8 mouse cellular contexts compared by ENCODE assay signal in genomic region chr4:82509771-82510170, GRCm38 (mm10).
DNase-seq lines count a peak whose midpoint lies in the region; ATAC-seq and TF ChIP-seq lines count a peak whose summit lies in the region.
"Had no signal": no experiment of that assay in that cellular context is flagged by ENCODE, and none has a peak within 500 bp of the region (broad histone marks: within the 10 kb centered on the region; RNA-seq: fewer than 3 reads in every experiment).

No protein-coding gene starts in this region.

- H3K27ac ChIP-seq in lung, postnatal 0 days (ENCODE audit: low read length): peak overlapping the region; percentile 75
- peak overlapping the region; percentile 79 to 100 for H3K27ac ChIP-seq in heart, embryonic 14.5 days (replicated peaks in 1 of 2; ENCODE audit: control insufficient read depth in 1 of 2, insufficient read depth in 1 of 2, low read depth in 2 of 2, low read length in 2 of 2)
- peak overlapping the region; percentile 45 for H3K27ac ChIP-seq in liver, embryonic 11.5 days (ENCODE audit: low read depth, low read length)
- H3K27ac ChIP-seq in stomach, postnatal 0 days (replicated peaks): peak overlapping the region; percentile 53

- DNase-seq in lung, postnatal 0 days (ENCODE audit: low spot score): no peak
- no peak for DNase-seq in lung, adult 2 months
- no peak for DNase-seq in liver, embryonic 11.5 days (ENCODE audit: low spot score)
- DNase-seq in stomach, postnatal 0 days (ENCODE audit: low spot score): no peak
- DNase-seq in cerebellum, postnatal 10 days: no peak
- no peak for DNase-seq in layer of hippocampus, adult 9-11 months

- TF ChIP-seq EP300 in lung, postnatal 0 days (IDR thresholded peaks at IDR 0.05): no peak
- TF ChIP-seq EP300 in stomach, postnatal 0 days (optimal IDR thresholded peaks at IDR 0.05): no peak

- H3K27me3 ChIP-seq in lung, postnatal 0 days (replicated peaks; ENCODE audit: insufficient read depth, low read length): no peaks in the 10 kb centered on the region
- H3K27me3 ChIP-seq in heart, embryonic 14.5 days (ENCODE audit: control insufficient read depth, insufficient read depth, low read length): no peaks in the 10 kb centered on the region
- peaks cover 47% of the 10 kb centered on the region for H3K27me3 ChIP-seq in liver, embryonic 11.5 days (replicated peaks; ENCODE audit: control insufficient read depth, insufficient read depth, low read length)
- H3K27me3 ChIP-seq in stomach, postnatal 0 days (ENCODE audit: control insufficient read depth, insufficient read depth, low read length): no peaks in the 10 kb centered on the region

- H3K4me1 ChIP-seq in lung, postnatal 0 days (ENCODE audit: insufficient read depth, low read depth, low read length): peaks cover 14% of the 10 kb centered on the region; the same call in 1 of the 2 replicates
- H3K4me1 ChIP-seq in lung, adult 2 months (ENCODE audit: control insufficient read depth, insufficient read depth, low read length): peaks cover 10% of the 10 kb centered on the region; the same call in 1 of the 2 replicates
- peaks cover 0 to 30% of the 10 kb centered on the region in 2 experiments for H3K4me1 ChIP-seq in heart, embryonic 14.5 days (ENCODE audit: control insufficient read depth in 2 of 2, insufficient read depth in 2 of 2, low read length in 2 of 2)
- H3K4me1 ChIP-seq in liver, embryonic 11.5 days (replicated peaks; ENCODE audit: control insufficient read depth, insufficient read depth, low read length): 0 out of 2 replicates have a peak, but pooled peaks cover 2% of the 10 kb centered on the region
- 0 out of 2 replicates have a peak, but pooled peaks cover 2% of the 10 kb centered on the region for H3K4me1 ChIP-seq in stomach, postnatal 0 days (replicated peaks; ENCODE audit: control insufficient read depth, insufficient read depth)

- no peaks in the 10 kb centered on the region for H3K36me3 ChIP-seq in lung, postnatal 0 days (ENCODE audit: insufficient read depth, low read length)
- no peaks in the 10 kb centered on the region for H3K36me3 ChIP-seq in heart, embryonic 14.5 days (ENCODE audit: control insufficient read depth, insufficient read depth, low read length)
- H3K36me3 ChIP-seq in liver, embryonic 11.5 days (ENCODE audit: control insufficient read depth, insufficient read depth, low read length): no peaks in the 10 kb centered on the region
- no peaks in the 10 kb centered on the region for H3K36me3 ChIP-seq in stomach, postnatal 0 days (ENCODE audit: control insufficient read depth, insufficient read depth, low read length)

- peak overlapping the region; percentile 89 for H3K4me2 ChIP-seq in lung, postnatal 0 days (replicated peaks; ENCODE audit: low read depth, low read length)
- peak overlapping the region; percentile 97 for H3K4me2 ChIP-seq in heart, embryonic 14.5 days (ENCODE audit: low read length)
- peak overlapping the region; percentile 70 for H3K4me2 ChIP-seq in liver, embryonic 11.5 days
- H3K4me2 ChIP-seq in stomach, postnatal 0 days (replicated peaks; ENCODE audit: low read depth): peak overlapping the region; percentile 30

- no peaks in the 10 kb centered on the region for H3K9me3 ChIP-seq in lung, postnatal 0 days (ENCODE audit: low read length)
- H3K9me3 ChIP-seq in heart, embryonic 14.5 days (ENCODE audit: control insufficient read depth, low read length): no peaks in the 10 kb centered on the region
- H3K9me3 ChIP-seq in liver, embryonic 11.5 days (ENCODE audit: control insufficient read depth, low read length): no peaks in the 10 kb centered on the region
- no peaks in the 10 kb centered on the region for H3K9me3 ChIP-seq in stomach, postnatal 0 days (ENCODE audit: control insufficient read depth, low read length)

- no peak for TF ChIP-seq POLR2A in lung, adult 2 months (IDR thresholded peaks at IDR 0.05; ENCODE audit: borderline replicate concordance, extremely low read depth, low read depth, low read length)

- H3K9ac ChIP-seq in lung, postnatal 0 days (replicated peaks; ENCODE audit: low read depth): 0 out of 2 replicates have a peak overlapping the region, but pooled peaks have one; percentile 16
- H3K9ac ChIP-seq in heart, embryonic 14.5 days (ENCODE audit: low read length): peak overlapping the region; percentile 100
- H3K9ac ChIP-seq in liver, embryonic 11.5 days (ENCODE audit: low read depth, low read length): no peak overlapping the region
- no peak overlapping the region for H3K9ac ChIP-seq in stomach, postnatal 0 days (ENCODE audit: low read length)

- no peak for TF ChIP-seq CTCF in lung, postnatal 0 days (IDR thresholded peaks at IDR 0.05)
- no peak for TF ChIP-seq CTCF in lung, adult 2 months (IDR thresholded peaks at IDR 0.05; ENCODE audit: insufficient read depth, low read length)
- TF ChIP-seq CTCF in stomach, postnatal 0 days (IDR thresholded peaks at IDR 0.05; ENCODE audit: low read depth): no peak

- WGBS in lung, postnatal 0 days: 13% methylated on average over 4 of the region's 4 CpGs
- WGBS in lung, adult 2 months: 32% methylated on average over 4 of the region's 4 CpGs
- WGBS in heart, embryonic 14.5 days: 35% methylated on average over 4 of the region's 4 CpGs
- 41% methylated on average over 4 of the region's 4 CpGs for WGBS in liver, embryonic 11.5 days
- WGBS in stomach, postnatal 0 days: 32% methylated on average over 4 of the region's 4 CpGs

- 0 out of 2 replicates have a peak overlapping the region, but pooled peaks have one; percentile 1 for H3K4me3 ChIP-seq in lung, postnatal 0 days (ENCODE audit: low read depth, low read length)
- no peak overlapping the region for H3K4me3 ChIP-seq in lung, adult 2 months (replicated peaks; ENCODE audit: extremely low read depth, low read depth, low read length)
- H3K4me3 ChIP-seq in heart, embryonic 14.5 days (ENCODE audit: control insufficient read depth in 1 of 2, insufficient read depth in 1 of 2, low read depth in 1 of 2, low read length in 2 of 2): peak overlapping the region; percentile 9 to 96; a peak in 3 of 4 replicates
- H3K4me3 ChIP-seq in liver, embryonic 11.5 days (ENCODE audit: low read depth, low read length): no peak overlapping the region
- H3K4me3 ChIP-seq in stomach, postnatal 0 days (ENCODE audit: low read depth, low read length): no peak overlapping the region
- H3K4me3 ChIP-seq: megakaryocyte, embryonic 14.5 days had no signal

- no peak for ATAC-seq in lung, postnatal 0 days
- no peak for ATAC-seq in heart, embryonic 14.5 days (ENCODE audit: insufficient number of reproducible peaks, insufficient read depth, low FRiP score, low read depth)
- ATAC-seq in liver, embryonic 11.5 days (replicated peaks; ENCODE audit: low FRiP score): no peak
- no peak for ATAC-seq in stomach, postnatal 0 days (ENCODE audit: low FRiP score, low TSS enrichment)

Comparison
In these comparisons a context has a peak if more than half of its experiments do, and no peak if none do; other contexts are left out.
1. H3K4me3 ChIP-seq: peak in lung, postnatal 0 days (single experiment) and heart, embryonic 14.5 days (2 of 2); none in lung, adult 2 months (single experiment), liver, embryonic 11.5 days (single experiment) and stomach, postnatal 0 days (single experiment).
2. H3K4me2 ChIP-seq: peak in every context shown above with its lines; median percentile 97 in heart, embryonic 14.5 days; 89 in lung, postnatal 0 days; 70 in liver, embryonic 11.5 days; 30 in stomach, postnatal 0 days.
3. H3K9ac ChIP-seq: peak in lung, postnatal 0 days (single experiment) and heart, embryonic 14.5 days (single experiment); none in liver, embryonic 11.5 days (single experiment) and stomach, postnatal 0 days (single experiment).
4. Peak in every context shown above with its lines, with median percentiles within 50 percentile points of each other: H3K27ac ChIP-seq.